Mouse (Mus musculus) olfactory bulb, adult 2 months (tissue): ENCODE results near the gene Acadm. TPM values are rescaled to one million over a fixed set of nuclear protein-coding genes. Genes with fewer than 3 reads are reported as not detected.

Experiments used
- H3K27ac ChIP-seq: fragments of 200-500 bp; 2 replicates; pipeline ENCODE4 v1.5.1; 2012; ENCODE audit warnings: low read depth, low read length; ENCODE audit not compliant: insufficient read depth
- H3K4me1 ChIP-seq: fragments of 200-500 bp; 2 replicates; pipeline ENCODE4 v1.6.1; 2012; ENCODE audit warnings: low read length; ENCODE audit not compliant: control insufficient read depth, insufficient read depth
- H3K4me3 ChIP-seq: fragments of 200-500 bp; 2 replicates; pipeline ENCODE4 v1.5.1; 2012; ENCODE audit warnings: mild to moderate bottlenecking, low read depth, low read length, moderate library complexity; ENCODE audit not compliant: insufficient read depth
- CTCF ChIP-seq: fragments of 200-500 bp; IDR thresholded peaks from 2 replicates; pipeline ENCODE4 v1.5.1; 2012; ENCODE audit warnings: low read depth, mild to moderate bottlenecking, low read length, moderate library complexity; ENCODE audit not compliant: insufficient read depth
- POLR2A ChIP-seq: fragments of 200-500 bp; IDR thresholded peaks from 2 replicates; pipeline ENCODE4 v1.6.1; 2012; ENCODE audit warnings: mild to moderate bottlenecking, low read depth, low read length, moderate library complexity; ENCODE audit not compliant: insufficient read depth
- whole genome bisulfite sequencing: fragments of 180-500 bp; shearing (Covaris S2); methylation state at CpG from one replicate; pipeline ENCODE4 v1.1.7; 2018; 5-methylcytosine and 5-hydroxymethylcytosine counted together
- polyA plus RNA-seq: library from polyadenylated mRNA; stranded (reverse); fragments of >200 nt; gene quantifications from 2 replicates; pipeline ENCODE4 v1.2.4, GENCODE M21; 2012; ENCODE audit warnings: low replicate concordance; ENCODE audit not compliant: missing spikeins, insufficient read depth, insufficient read length

Gene Acadm
- 570 TPM in 1 of 2 replicates, not detected in the other for polyA plus RNA-seq

- WGBS = under 1% methylated on average over 41 of the region's 41 CpGs
Measured at GRCm38 (mm10) chr3:153944335-153944990, at the start of gene Acadm. Acadm (minus strand) TSS chr3:153944632.

GRCm38 (mm10) chr3:153984428-153985340, 40.3 kb upstream of the Acadm start:
- H3K4me3 ChIP-seq = no peak overlapping the region
- no peaks in the 10 kb centered on the region for H3K4me1 ChIP-seq
- TF ChIP-seq POLR2A (no peak), CTCF (no peak)
- H3K27ac ChIP-seq = no peak overlapping the region
- WGBS = 51% methylated on average over 10 of the region's 10 CpGs

More at GRCm38 (mm10) chr3:153944335-153944990, at the start of gene Acadm:
- no peaks in the 10 kb centered on the region for H3K4me1 ChIP-seq
- TF ChIP-seq POLR2A (peak; percentile 73), CTCF (no peak)
- H3K4me3 ChIP-seq = peak within 1 kb of the TSS; percentile 64
- peak within 1 kb of the TSS; percentile 91 for H3K27ac ChIP-seq

- WGBS = 68% methylated on average over 2 of the region's 2 CpGs
- Histone ChIP-seq H3K27ac (no peak overlapping the region), H3K4me3 (no peak overlapping the region), H3K4me1 (no peaks in the 10 kb centered on the region)
- no peak for TF ChIP-seq CTCF
- TF ChIP-seq POLR2A = no peak
Measured at GRCm38 (mm10) chr3:153980611-153981010, 36.2 kb upstream of the Acadm start.

- WGBS = 87% methylated on average over 7 of the region's 7 CpGs
- H3K27ac ChIP-seq = no peak overlapping the region
- TF ChIP-seq POLR2A (no peak), CTCF (no peak)
- H3K4me3 ChIP-seq = no peak overlapping the region
- H3K4me1 ChIP-seq = peaks cover 9% of the 10 kb centered on the region
Measured at GRCm38 (mm10) chr3:153975791-153976190, 31.4 kb upstream of the Acadm start.

GRCm38 (mm10) chr3:153975060-153975459, 30.6 kb upstream of the Acadm start:
- no peak overlapping the region for H3K27ac ChIP-seq

GRCm38 (mm10) chr3:153973949-153974760, 29.7 kb upstream of the Acadm start:
- Histone ChIP-seq H3K4me1 (peaks cover 9% of the 10 kb centered on the region), H3K4me3 (peak overlapping the region; percentile 59), H3K27ac (no peak overlapping the region)
- TF ChIP-seq CTCF (no peak), POLR2A (no peak)
- WGBS = 12% methylated on average over 21 of the region's 21 CpGs

More at GRCm38 (mm10) chr3:153975060-153975459, 30.6 kb upstream of the Acadm start:
- H3K4me1 ChIP-seq = peaks cover 9% of the 10 kb centered on the region
- TF ChIP-seq POLR2A (no peak), CTCF (no peak)
- WGBS = 41% methylated on average over 6 of the region's 6 CpGs
- no peak overlapping the region for H3K4me3 ChIP-seq

- 1% methylated on average over 66 of the region's 66 CpGs for WGBS
- H3K27ac ChIP-seq = no peak within 1 kb of the TSS
- peak within 1 kb of the TSS; percentile 59 for H3K4me3 ChIP-seq
- TF ChIP-seq POLR2A (peak; percentile 23; the same call in 1 of the 2 replicates), CTCF (no peak)
- peaks cover 9% of the 10 kb centered on the region for H3K4me1 ChIP-seq
Measured at GRCm38 (mm10) chr3:153973171-153973948, 28.9 kb upstream of the Acadm start, which contains the start of gene Slc44a5. Slc44a5 (plus strand) TSS chr3:153973436.

GRCm38 (mm10) chr3:153969451-153969850, 25.0 kb upstream of the Acadm start:
- TF ChIP-seq POLR2A = no peak
- no peak for TF ChIP-seq CTCF
- no peak overlapping the region for H3K27ac ChIP-seq
- no peak overlapping the region for H3K4me3 ChIP-seq
- WGBS = 92% methylated on average over 4 of the region's 4 CpGs
- peaks cover 7% of the 10 kb centered on the region for H3K4me1 ChIP-seq
